Mouse (Mus musculus) E14TG2a.4 (cell line): ENCODE data around the gene Ppm1h.

ENCODE experiments used
- H3K27me3 ChIP-seq: 2 replicates; pipeline ENCODE4 v1.6.1; 2014; ENCODE audit warnings: low read length, control low read depth; ENCODE audit not compliant: insufficient read depth
- H3K36me3 ChIP-seq: 2 replicates; pipeline ENCODE4 v1.6.1; 2014; ENCODE audit warnings: low read length, control low read depth; ENCODE audit not compliant: insufficient read depth
- H3K4me1 ChIP-seq: replicated peaks from 2 replicates; pipeline ENCODE4 v1.6.1; 2014; ENCODE audit warnings: low read depth, low read length, control low read depth
- H3K4me3 ChIP-seq: replicated peaks from 2 replicates; pipeline ENCODE4 v1.5.1; 2014; ENCODE audit warnings: mild to moderate bottlenecking, low read length
- H3K9me3 ChIP-seq: 2 replicates; pipeline ENCODE4 v1.6.1; 2014; ENCODE audit warnings: low read length, control low read depth
- CTCF ChIP-seq: conservative IDR thresholded peaks from 2 replicates; pipeline ENCODE4 v1.5.1; 2014; ENCODE audit warnings: low read length
- NANOG ChIP-seq: IDR thresholded peaks from 2 replicates; pipeline ENCODE4 v1.6.1; 2014; ENCODE audit warnings: borderline replicate concordance, low read length, mixed read lengths
- POU5F1 ChIP-seq: IDR thresholded peaks from 2 replicates; pipeline ENCODE4 v1.6.1; 2014; ENCODE audit warnings: low read length, borderline replicate concordance

Ppm1h gene

GRCm38 (mm10) chr10:122768893-122769341 is 90.4 kb downstream of the Ppm1h start:
- Histone ChIP-seq H3K27me3 (peaks cover 5% of the 10 kb centered on the region), H3K36me3 (no peaks in the 10 kb centered on the region), H3K4me3 (no peak overlapping the region), H3K4me1 (peaks cover 5% of the 10 kb centered on the region; the same call in 1 of the 2 replicates), H3K9me3 (no peaks in the 10 kb centered on the region)
- TF ChIP-seq POU5F1 (no peak), CTCF (no peak), NANOG (no peak)

DNA sequence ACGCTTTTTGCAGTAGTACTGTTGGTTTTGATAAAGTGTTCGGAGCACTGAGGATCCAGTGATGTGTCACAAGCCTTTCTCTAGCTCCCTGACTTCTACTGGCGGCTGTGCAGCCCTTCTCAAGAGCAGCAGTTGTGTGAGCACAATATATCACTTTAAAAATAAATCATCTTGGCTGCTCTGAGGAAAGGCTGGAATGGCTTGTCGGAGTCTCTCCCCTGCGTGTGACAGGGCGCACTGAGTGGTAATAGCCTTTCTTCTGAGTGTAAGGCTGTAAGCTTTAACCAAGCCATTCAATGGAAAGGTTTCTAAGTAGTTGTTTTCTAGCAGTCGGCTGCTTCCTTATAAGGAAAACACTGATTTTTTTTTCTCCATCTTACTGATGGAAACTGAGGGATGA is 91.8 kb downstream of the Ppm1h start:
- H3K36me3 ChIP-seq = no peaks in the 10 kb centered on the region
- H3K27me3 ChIP-seq = peaks cover 5% of the 10 kb centered on the region
- no peak overlapping the region for H3K4me3 ChIP-seq
- H3K9me3 ChIP-seq = no peaks in the 10 kb centered on the region
- peaks cover 5% of the 10 kb centered on the region; the same call in 1 of the 2 replicates for H3K4me1 ChIP-seq
- no peak for TF ChIP-seq NANOG
- no peak for TF ChIP-seq POU5F1
- TF ChIP-seq CTCF = no peak

DNA sequence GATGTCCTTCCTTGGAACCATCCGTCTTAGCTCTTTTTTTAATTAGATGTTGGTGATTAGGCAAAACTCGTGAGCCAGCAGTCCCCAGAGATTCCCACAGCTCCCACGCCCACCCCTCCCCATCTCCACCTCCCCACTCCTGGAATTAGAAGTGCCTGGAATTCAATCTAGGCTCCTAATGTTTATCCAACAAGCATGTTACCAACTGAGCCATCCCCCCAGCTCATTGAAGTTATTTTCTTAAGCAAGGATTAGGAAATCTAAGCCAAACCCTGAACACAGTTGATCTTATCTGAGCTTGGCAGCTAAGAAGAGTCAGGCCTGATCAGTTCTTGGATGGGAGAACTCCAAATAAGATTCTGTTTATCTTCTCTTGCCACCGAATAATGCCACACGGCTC is 92.4 kb downstream of the Ppm1h start:
- H3K36me3 ChIP-seq = no peaks in the 10 kb centered on the region
- no peaks in the 10 kb centered on the region for H3K9me3 ChIP-seq
- no peak for TF ChIP-seq CTCF
- TF ChIP-seq NANOG = no peak
- TF ChIP-seq POU5F1 = no peak
- peaks cover 5% of the 10 kb centered on the region for H3K27me3 ChIP-seq
- peaks cover 5% of the 10 kb centered on the region; the same call in 1 of the 2 replicates for H3K4me1 ChIP-seq
- H3K4me3 ChIP-seq = no peak overlapping the region

GRCm38 (mm10) chr10:122774169-122774568 is 95.6 kb downstream of the Ppm1h start:
- Histone ChIP-seq H3K4me3 (no peak overlapping the region), H3K36me3 (no peaks in the 10 kb centered on the region), H3K27me3 (no peaks in the 10 kb centered on the region), H3K9me3 (no peaks in the 10 kb centered on the region), H3K4me1 (0 out of 2 replicates have a peak, but pooled peaks cover 3% of the 10 kb centered on the region)
- TF ChIP-seq POU5F1 (no peak), CTCF (no peak), NANOG (no peak)

DNA sequence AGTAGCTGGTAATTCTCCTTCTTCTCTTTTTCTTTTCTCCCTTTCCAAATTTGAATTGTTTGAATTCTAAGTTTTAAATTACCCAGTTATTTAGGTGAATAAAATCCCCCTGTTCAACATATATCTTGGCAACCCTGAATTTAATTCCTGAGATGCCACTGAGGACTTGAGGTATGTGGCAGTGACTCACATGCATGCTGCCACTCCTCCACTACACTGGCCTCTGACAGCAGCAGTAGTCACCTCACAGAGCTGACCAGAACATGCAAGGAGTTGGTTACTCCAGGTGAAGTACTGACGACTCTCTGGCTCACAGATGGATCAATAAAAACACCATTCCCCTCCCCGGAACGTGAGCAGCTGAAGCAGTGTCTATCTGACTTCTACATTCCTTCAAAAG is 98.9 kb downstream of the Ppm1h start:
- TF ChIP-seq NANOG = no peak
- no peak for TF ChIP-seq CTCF
- TF ChIP-seq POU5F1 = no peak
- Histone ChIP-seq H3K27me3 (0 out of 2 replicates have a peak, but pooled peaks cover 3% of the 10 kb centered on the region), H3K36me3 (no peaks in the 10 kb centered on the region), H3K9me3 (no peaks in the 10 kb centered on the region), H3K4me3 (no peak overlapping the region), H3K4me1 (0 out of 2 replicates have a peak, but pooled peaks cover 3% of the 10 kb centered on the region)

GRCm38 (mm10) chr10:122777939-122778655 is 99.5 kb downstream of the Ppm1h start:
- Histone ChIP-seq H3K4me1 (0 out of 2 replicates have a peak, but pooled peaks cover 3% of the 10 kb centered on the region), H3K27me3 (0 out of 2 replicates have a peak, but pooled peaks cover 3% of the 10 kb centered on the region), H3K4me3 (no peak overlapping the region), H3K9me3 (no peaks in the 10 kb centered on the region), H3K36me3 (no peaks in the 10 kb centered on the region)
- TF ChIP-seq NANOG (no peak), CTCF (no peak), POU5F1 (no peak)

DNA sequence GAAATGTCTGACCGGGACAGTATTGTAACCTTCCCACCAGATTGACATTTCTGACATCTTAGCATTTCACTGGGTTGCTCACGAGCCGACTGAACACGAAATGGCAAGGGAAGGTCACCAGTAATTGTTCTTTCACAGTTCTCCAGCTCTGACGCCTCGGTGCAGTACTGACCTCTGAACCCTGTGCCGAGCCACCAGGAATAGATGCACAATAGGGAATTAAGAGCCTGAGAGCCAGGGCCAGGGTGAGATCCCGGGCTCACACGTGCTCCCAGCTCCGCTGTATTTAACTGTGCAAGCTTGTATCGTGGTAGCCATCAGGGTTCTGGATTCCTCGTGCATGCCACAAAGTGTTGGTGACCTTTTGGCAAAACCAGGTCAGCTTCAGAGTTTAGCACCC is 100.8 kb downstream of the Ppm1h start:
- H3K4me1 ChIP-seq = 0 out of 2 replicates have a peak, but pooled peaks cover 3% of the 10 kb centered on the region
- H3K9me3 ChIP-seq = no peaks in the 10 kb centered on the region
- no peak overlapping the region for H3K4me3 ChIP-seq
- TF ChIP-seq POU5F1 (no peak), NANOG (no peak), CTCF (no peak)
- no peaks in the 10 kb centered on the region for H3K36me3 ChIP-seq
- 0 out of 2 replicates have a peak, but pooled peaks cover 3% of the 10 kb centered on the region for H3K27me3 ChIP-seq

- H3K4me1 ChIP-seq = 0 out of 2 replicates have a peak, but pooled peaks cover under 1% of the 10 kb centered on the region
- 0 out of 2 replicates have a peak, but pooled peaks cover 3% of the 10 kb centered on the region for H3K27me3 ChIP-seq
- no peak for TF ChIP-seq POU5F1
- no peak for TF ChIP-seq NANOG
- TF ChIP-seq CTCF = no peak
- H3K9me3 ChIP-seq = no peaks in the 10 kb centered on the region
- H3K36me3 ChIP-seq = no peaks in the 10 kb centered on the region
- H3K4me3 ChIP-seq = no peak overlapping the region
Measured at GRCm38 (mm10) chr10:122782755-122783154, 104.2 kb downstream of the Ppm1h start.

DNA sequence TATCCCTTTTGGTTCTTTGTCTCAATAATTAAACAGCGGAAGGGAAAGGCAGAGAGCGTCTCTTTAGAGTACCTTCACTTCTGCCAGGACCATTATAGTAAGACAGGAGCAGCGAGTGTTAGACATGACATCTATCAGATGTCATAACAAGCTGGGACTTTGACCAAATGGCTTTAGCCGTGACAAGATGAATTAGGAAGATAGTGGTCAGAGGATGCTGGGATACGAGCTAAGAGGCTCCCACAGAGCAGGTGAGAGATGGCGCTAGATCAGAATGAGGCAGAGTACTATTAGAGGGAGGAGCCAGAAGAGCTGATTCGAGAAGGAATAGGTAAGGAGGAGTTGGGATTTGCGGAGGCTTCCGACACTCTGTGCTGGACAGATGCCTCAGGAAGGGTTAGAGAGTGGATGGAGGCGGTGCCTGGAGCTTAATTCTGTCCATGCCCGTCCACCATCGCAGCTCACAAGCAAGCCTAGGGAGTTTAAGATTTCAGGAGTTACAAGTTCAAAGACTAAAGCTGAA is 111.1 kb downstream of the Ppm1h start:
- no peaks in the 10 kb centered on the region; the same call in none of the 2 replicates for H3K27me3 ChIP-seq
- peaks cover 11% of the 10 kb centered on the region for H3K4me1 ChIP-seq
- TF ChIP-seq NANOG (no peak), CTCF (no peak), POU5F1 (no peak)
- H3K4me3 ChIP-seq = no peak overlapping the region
- H3K36me3 ChIP-seq = no peaks in the 10 kb centered on the region
- H3K9me3 ChIP-seq = no peaks in the 10 kb centered on the region
